Mouse (Mus musculus) retina, adult 2 months (tissue): Measurements from ENCODE around the gene Cs.
"Not testable (repeated sequence)": the region's sequence is repeated elsewhere in the genome, so short reads cannot be mapped to it uniquely, and the experiment has no call there.

Source experiments
- DNase-seq: peaks from one replicate; pipeline ENCODE4 v3.0.0-alpha.2; 2012; ENCODE audit warnings: low read depth, low spot score

Cs gene

DNA sequence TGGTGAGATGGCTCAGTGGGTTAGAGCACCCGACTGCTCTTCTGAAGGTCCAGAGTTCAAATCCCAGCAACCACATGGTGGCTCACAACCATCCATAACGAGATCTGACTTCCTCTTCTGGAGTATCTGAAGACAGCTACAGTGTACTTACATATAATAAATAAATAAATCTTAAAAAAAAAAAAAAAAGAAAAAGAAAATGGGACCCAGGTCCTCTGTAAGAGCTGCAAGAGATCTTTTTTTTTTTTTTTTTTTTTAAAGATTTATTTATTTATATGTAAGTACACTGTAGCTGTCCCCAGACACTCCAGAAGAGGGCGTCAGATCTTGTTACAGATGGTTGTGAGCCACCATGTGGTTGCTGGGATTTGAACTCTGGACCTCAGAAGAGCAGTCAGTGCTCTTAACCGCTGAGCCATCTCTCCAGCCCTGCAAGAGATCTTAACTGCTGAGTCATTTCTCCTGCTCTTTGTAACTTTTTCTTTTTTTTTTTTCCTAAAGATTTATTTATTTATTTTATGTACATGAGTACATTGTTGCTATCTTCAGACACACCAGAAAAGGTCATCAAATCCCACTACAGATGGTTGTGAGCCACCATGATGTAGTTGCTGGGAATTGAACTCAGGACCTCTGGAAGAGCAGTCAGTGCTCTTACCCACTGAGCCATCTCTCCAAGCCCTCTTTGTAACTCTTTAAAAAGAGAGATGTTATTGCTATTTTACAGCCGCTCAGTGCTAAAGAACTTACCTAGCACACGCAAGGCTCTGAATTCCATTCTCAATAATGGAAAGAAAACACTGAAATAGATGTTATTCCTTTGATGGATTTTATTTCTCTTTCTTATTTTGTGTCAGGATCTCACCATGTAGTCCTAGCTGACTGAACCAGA, 4.9 kb upstream of the Cs start:
- DNase-seq = not testable (repeated sequence)

DNA sequence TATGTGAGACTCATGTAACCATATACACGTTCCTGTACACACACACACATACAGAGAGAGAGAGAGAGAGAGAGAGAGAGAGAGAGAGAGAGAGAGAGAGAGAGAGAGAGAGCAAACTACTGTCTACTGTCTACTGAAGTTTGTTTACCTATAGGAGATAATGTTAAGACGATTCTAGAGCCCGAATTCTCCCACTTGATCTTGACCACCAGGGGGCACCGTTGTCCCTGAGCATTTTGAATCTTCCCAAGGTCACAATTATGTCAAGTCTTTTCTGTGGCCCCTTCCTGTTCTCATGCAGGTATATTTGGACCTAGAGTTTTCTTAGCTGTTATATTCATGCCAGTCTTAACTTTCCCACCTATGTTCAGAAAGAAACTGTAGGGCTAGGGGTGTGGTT, 2.0 kb upstream of the Cs start:
- peak; percentile 63 for DNase-seq

DNA sequence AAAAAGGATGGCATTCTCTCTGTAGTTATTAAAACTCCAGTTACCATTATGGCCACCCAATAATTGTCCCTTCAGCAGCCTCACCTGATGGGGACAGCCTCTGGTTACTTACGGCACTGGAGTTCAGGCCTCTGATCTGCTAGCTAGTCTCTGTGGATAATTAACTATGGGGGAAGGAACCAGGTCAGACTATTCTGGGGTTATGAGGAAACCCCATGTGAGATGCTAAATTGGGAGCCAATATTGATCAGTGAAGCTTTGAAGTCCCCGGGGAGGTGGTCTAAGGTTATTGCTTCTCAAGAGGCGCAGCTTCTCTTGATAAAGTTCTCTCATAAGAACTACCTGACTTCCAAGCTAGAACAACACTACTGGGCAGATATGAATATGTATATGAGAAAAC, 1.3 kb upstream of the Cs start:
- no peak for DNase-seq

DNA sequence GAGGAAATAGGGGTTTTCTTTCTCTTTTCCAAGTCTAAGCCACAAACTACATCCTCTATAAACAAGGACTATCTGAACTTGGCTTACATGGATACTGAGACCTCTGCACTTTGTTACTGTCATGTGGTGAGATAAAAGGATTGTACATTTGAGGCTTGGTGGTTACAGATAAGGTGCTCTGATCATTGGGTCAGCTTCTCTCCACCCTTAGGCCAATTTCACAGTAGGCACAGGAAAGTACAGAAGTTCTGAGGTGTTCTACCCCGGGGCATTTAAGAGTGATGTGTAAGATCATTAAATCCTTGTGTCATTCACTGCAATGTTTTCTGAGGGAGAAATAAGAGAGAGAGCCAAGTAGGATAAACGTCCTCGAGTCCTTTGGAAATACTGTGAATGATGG, 937 bp upstream of the Cs start:
- DNase-seq = no peak

DNA sequence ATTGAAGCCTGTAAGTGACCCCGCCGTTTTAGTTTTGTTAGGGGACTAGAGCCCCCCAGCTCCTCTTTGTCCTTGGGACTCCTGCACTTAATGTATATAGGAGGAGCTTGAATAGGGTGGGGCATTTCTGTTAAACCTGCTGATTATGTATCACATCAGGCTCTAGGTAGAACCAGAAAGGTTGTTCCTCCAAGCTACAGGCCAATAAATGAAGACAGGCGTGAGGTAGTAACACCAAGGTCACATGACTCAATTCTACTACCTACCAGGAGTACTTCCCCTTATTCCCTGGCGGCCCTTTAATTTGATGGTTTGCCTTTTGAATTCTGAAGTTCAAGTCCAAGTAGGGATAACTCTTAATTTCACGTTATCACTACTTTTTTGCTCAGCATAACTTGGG, 881 bp downstream of the Cs start:
- DNase-seq = no peak

DNA sequence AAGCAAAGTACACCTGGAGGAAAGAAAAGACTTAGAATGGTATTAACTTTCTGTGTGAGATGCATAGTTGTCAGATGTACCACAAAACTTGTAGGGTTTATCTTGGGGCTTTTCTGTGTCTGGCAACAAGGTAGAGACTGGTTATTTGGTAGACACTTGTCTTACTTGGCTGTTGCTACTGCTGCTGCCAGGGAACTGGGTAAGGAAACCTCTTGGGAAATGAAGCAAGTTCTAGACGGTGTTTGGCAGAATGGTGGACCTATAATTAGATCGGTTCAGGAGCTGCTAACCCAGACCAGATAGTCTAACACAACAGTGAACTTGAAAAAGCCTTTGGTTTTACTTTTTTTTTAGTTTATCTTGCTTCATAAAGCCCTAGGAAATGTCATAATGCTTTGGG, 1.4 kb downstream of the Cs start:
- no peak for DNase-seq

DNA sequence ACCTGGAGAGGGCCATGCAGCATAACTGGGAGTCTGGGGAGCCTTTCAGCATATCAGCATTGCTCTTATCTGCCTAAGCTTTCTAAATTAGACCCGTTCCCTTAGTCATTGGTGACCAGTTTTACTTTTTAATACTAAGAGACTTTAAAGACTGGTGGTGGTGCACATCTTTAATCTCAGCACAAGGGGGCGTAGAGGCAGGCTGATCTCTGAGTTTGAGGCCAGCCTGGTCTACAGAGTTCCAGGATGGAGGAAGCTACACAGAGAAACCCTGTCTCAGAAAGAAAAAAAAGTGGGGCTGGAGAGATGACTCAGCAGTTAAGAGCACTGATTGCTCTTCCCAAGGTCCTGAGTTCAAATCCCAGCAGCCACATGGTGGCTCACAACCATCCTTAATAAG, 2.7 kb downstream of the Cs start:
- no peak for DNase-seq

DNA sequence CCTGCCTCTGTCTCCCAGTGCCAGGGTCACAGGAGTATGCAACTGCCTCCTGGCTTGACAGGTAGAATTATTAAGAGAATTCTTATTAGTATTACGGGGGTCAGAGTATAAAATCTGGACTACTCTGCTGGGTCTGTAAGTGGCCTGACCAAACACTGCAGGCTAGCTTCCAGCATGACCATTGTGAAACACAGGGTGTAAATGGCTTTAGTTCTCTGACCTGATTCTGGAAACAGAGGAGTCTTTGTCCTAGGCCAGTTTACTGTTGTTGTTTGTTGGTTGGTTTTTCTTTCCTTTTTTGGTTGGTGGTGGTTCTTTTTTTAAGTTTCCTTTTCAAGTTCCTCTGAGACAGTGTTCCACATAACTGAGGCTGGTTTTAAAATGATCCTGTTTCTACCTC, 5.9 kb downstream of the Cs start:
- no peak for DNase-seq

DNA sequence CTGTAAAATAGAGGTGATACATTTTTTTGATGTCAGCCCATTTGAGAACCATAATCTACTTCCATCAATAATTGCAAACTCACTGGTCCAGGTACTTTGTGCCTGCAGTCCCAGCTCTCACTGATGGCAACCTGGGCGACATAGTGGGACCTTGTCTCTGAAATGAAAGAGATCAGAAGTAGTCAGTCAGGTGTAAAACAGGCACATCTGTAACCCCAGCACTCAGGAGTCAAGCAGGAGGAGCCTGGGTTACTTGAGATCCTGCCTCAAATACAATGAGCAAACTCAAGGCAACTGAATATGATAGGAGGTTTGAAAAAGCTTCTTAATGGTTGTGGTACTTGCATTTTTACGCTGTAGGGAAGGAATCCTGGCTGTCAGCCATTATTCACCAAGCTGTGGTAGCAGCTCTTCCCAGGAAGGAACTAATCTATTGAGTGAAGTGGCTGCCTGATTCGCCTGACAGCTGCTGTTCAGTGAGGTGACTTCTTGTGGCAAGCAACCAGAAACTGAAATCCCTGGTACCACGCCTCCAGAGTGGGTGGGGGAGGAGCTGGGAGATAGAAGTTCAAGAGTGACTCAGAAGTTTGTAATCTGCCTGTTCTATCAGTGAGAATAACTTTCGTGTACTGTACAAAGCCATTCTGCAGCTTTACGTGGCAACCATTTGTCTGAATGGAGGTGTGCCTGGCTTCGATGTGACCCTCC, 7.2 kb downstream of the Cs start:
- no peak for DNase-seq

DNA sequence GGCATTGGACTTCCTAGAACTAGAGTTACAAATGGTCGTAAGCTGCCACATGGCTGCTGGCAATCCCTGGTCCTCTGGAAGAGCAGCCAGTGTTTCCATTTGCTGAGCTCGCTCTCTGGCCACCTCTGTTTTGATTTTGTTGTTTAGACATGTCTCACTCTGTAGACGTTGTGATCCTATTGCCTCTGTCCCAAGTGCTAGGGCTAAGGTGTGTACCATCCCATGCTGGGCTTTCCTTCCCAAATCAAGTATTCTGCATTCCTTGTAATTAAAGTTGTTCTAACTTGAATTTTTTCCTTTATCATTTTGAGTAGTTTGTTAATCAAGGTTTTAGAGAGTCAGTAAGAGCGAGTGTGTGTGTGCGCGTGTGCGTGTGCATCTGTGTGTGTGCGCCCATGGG, 10.0 kb downstream of the Cs start:
- no peak for DNase-seq

DNA sequence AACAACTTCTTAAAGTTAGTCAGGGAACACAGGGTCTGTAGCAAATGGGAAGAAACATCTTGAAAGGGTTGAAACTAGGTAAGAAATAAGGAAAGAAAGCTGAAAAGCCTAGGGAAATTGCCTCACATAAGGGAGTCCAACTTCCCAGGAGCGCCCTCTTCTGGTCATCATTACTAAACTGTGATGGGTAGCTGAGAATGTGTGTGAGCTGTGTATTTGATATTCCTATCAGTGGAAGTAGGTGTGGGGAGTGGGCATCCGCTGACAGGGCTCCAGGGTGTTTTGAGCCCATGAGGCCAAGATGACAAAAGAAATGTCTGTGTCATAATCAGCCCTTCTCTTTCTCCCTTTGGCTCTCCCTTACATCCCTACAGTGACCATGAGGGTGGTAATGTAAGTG, 21.3 kb downstream of the Cs start:
- DNase-seq = no peak

DNA sequence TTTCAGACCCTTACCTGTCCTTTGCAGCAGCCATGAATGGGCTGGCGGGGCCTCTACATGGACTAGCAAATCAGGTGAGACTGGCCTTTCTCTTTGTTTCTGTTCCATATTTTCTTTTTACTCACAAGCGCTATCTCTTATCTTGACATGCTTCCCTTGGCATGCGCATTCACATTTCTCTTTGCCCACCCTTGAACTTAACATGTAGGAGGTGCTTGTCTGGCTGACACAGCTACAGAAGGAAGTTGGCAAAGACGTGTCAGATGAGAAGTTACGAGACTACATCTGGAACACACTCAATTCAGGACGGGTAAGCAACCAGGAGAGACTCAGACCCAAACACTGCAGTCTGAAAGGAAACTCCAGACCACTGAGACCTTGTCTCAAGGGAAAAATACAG, 21.7 kb downstream of the Cs start:
- DNase-seq = no peak

DNA sequence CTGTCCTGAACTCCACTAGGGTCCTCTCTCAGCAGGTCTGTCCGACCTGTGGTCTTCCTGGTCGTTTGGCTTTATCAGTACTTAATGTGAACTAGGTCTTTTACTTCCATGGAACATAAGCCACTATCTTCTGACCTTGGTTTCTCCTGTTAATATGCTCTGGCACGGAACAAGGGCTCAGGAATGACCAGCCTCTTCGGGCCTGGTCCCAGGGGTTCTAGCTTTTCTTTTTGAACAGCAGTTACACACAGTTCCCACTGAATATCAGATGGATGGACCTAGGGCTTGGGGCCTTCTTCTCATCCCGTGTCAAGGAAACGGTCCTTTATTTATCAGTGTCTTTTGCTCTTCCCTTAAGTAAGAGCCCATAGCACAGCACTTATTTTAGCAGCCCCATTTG, 24.3 kb downstream of the Cs start:
- DNase-seq = no peak

DNA sequence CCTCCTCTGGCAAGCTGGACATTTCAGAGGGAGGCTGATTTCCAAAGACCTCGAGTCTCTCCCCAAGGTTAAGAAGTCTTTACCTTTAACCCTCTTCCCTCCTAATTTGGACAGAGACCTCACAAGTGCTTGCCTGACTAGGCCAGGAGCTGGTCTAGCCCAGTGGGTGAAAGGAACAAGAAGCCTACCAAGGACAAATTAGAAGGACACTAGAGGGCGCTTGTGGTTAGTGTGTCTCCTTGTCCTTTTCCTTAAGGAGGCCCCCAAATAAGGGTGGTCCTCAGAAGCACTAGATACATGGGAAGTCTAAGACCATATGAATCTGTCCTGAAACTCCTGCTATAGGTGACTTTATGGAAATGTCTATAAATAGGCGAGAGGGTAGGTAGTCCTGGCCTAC, 25.0 kb downstream of the Cs start:
- DNase-seq = no peak

DNA sequence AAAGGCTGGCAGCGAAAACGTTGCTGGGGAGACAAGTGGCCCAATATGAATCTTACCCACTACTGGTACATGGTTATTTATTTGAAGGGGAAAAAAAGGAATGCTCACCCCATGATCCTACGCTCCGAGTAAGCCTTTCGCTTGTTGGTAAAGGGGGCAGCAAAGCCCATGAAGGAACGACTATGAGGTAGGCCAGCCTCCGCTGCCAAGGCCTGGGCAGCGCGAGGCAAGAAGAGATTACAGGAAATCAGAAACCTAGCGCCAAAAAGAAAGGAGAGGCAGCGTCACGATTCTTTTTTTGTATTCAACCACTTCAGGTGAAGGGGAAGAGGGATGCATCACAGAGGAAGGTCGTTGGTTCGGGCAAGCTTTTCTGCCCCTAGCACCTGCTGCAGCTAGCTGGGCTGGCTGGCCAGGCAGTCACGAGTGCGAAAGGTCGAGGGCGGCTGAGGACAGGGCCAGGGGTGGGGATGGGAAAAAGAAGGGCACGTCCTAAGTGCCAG, 30.4 kb downstream of the Cs start:
- DNase-seq = no peak

DNA sequence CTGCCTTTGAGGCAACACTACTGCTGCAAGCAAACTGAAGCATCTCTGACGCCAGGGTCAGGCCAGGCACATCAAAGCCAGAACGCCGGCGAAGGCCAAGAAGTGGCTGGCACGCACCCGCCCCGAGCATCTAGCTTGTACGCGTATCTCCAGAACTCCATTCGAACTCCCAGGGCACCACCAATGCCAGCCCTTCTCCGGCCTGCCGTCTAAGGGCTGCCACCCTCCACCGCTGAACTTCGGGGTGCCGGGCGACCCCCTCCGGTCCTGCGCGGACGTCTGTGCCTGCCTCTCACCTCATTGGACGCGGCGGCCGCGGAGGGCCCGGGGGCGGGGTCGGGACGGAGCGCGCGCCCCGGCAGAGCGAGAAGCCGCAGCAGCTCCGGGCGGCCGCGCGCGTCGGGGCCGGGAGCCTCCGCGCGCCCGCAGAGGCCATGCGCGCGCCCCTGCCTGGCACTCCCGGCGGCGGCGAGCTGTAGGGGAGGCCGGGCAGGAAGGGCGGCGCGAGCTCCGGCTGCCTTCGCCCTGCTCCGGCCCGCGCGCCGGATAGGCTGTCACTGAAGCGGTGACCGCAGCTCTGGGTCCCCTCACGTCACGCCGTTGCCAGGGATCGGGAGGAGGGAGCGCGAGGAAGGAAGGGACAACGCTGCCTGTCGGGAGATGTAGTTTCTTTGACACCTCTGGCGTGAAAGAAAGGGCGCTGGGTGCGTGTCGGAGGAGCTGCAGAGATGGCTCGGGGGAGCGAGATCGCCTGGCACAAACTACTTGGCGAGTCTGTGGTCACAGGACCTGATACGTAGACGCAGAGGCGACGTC, 31.1 kb downstream of the Cs start, which contains the start of gene Coq10a:
Gene Coq10a (minus strand): TSS at position 596 of the 816 bp plus-strand sequence.
- DNase-seq = peak; percentile 76

DNA sequence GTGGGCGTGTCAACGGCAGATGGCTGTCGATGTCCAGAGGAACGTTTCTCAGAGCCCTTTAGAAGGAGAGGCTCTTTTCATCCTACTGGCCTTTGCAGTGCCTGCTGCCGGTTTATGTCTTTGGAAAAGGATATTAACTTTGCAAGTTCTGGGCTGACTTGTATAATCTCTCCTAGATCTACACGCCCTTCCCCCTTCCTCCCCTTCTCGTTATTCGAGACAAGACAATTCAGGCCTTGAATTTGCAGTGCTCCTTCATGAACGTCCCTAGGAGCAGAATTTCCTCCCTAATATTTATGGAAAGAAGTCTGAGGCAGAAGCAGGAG, 31.6 kb downstream of the Cs start:
- no peak for DNase-seq

DNA sequence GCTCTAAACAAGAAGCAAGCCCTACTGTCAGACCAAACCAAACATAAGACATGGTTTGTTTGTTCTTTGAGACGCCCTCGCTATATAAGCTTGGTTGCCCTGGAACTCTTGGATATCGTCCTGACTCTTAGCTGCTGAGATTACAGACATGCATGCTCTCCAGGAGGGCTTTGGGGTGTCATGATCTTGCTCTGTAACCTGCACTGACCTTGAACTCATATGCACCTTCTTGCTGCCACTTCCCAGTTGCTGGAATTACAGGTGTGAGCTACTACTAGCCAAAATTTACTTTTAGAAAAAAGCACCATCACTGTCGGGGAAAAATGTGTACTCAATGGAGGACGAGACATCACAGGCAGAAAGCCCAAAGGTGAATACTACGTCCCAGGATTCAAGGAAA, 32.1 kb downstream of the Cs start:
- DNase-seq = no peak

DNA sequence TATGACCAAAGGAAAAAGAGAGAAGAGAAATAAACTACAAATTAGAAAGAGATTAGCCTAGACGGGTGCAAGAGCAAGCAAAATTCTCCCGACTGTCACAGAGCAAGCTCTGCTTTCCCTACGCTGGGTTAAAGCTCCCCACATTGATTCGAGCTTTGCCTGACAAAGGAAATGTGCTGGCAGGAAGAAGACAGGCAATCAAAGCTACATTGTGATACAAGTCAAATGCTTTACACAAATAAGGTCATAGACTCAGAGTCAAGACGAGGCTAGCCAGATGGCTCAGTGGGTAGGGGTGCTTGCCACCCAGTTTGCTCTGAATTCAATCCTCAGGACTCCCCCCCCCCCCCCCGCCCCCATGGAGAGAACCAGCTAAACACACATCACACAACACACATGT, 32.5 kb downstream of the Cs start:
- no peak for DNase-seq

DNA sequence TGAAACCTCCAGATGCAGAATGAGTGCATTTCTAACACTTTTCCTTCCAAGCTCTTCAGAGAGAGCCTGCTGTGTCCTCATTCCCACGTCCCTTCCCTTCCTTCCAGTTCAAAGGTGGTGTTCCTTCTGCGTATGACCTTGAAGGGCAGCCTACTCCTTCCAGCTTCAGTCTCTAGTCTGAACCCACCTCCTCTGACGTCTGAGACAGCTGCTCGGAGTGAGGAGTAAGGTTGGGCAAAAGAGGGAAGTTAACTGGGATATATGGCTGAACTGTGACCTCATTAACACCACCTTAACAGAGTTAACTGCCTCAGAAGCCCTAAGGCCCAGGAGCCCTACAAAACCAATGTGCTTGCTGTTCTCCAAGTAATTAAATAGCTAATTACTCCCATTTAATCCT, 33.1 kb downstream of the Cs start:
- DNase-seq = no peak

DNA sequence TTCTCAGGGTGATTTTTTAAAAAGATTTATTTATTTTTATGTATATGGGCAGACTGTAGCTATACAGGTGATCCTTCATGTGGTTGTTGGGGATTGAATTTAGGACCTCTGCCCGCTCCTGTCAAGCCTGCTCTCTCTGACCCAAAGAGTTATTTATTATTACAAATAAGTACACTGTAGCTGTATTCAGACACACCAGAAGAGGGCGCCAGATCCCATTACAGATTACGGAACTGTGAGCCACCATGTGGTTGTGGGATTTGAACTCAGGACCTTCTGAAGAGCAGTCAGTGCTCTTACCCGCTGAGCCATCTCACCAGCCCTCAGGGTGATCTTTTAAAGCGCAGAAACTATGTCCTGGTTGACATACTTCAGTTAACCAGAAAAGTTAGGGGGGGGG, 34.6 kb downstream of the Cs start:
- no peak for DNase-seq

DNA sequence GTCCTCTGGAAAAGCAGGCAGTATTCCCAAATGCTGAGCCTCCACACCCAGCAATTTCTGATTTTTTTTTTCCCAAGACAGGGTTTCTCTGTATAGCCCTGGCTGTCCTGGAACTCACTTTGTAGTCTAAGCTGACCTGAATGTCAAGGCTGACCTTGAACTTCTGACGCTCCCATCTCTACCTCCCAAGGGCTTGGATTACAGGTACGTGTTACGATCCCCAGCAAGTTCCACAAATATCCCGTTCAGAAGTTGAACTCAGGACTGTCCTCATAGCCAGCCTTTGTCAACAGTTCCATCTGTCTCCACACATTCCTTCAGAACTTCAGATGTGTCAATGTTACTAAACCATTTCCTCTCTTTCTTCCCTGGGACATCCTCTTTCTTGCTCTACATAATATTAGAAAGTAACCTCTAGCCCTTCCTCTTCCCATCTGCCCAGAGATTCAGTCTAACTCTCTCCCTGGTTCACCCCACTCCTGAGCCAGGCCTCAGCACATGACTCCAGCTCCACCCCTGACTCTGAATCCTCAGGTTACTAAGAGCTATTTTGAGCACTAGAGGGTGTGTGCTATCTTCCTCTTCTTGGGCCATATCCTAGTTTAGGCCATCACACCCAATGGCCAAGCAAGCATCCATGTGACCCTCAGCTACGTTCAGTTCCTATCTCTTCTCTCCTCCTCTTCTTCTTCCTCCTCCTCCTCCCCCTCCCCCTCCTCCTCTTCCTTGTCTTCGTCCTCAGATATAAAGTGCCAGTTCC, 35.6 kb downstream of the Cs start:
- DNase-seq = no peak
